In genomic region chr6:37665576-37665975, GRCm38 (mm10) we compare ENCODE assay signal across 19 mouse cellular contexts.
"Had no signal": no experiment of that assay in that cellular context is flagged by ENCODE, and none has a peak within 500 bp of the region (broad histone marks: within the 10 kb centered on the region; RNA-seq: fewer than 3 reads in every experiment).

No protein-coding gene starts in this region.

- H3K27ac ChIP-seq: intestine, embryonic 15.5 days; limb, embryonic 12.5 days; limb, embryonic 15.5 days; liver, embryonic 14.5 days; macrophage; midbrain, embryonic 12.5 days; midbrain, embryonic 15.5 days; neural tube, embryonic 12.5 days; neural tube, embryonic 15.5 days; stomach, embryonic 15.5 days had no signal

- H3K9ac ChIP-seq: intestine, embryonic 15.5 days; limb, embryonic 12.5 days; limb, embryonic 15.5 days; liver, embryonic 14.5 days; liver, postnatal 0 days; lung, embryonic 14.5 days; midbrain, embryonic 12.5 days; midbrain, embryonic 15.5 days; neural tube, embryonic 12.5 days; neural tube, embryonic 15.5 days; stomach, embryonic 15.5 days had no signal

- H3K36me3 ChIP-seq: intestine, embryonic 15.5 days; limb, embryonic 12.5 days; limb, embryonic 15.5 days; midbrain, embryonic 12.5 days; midbrain, embryonic 15.5 days; neural tube, embryonic 12.5 days; neural tube, embryonic 15.5 days; stomach, embryonic 15.5 days had no signal

- H3K27me3 ChIP-seq: intestine, embryonic 15.5 days; limb, embryonic 12.5 days; limb, embryonic 15.5 days; midbrain, embryonic 12.5 days; midbrain, embryonic 15.5 days; neural tube, embryonic 12.5 days; neural tube, embryonic 15.5 days; stomach, embryonic 15.5 days had no signal

- H3K9me3 ChIP-seq: intestine, embryonic 15.5 days; limb, embryonic 12.5 days; limb, embryonic 15.5 days; midbrain, embryonic 12.5 days; midbrain, embryonic 15.5 days; neural tube, embryonic 12.5 days; neural tube, embryonic 15.5 days; stomach, embryonic 15.5 days had no signal

- DNase-seq: left cerebral cortex, postnatal 4 days; liver, postnatal 0 days; lung, embryonic 14.5 days; retina, postnatal 1 day; right cerebral cortex, postnatal 25 days; spleen, adult 18-20 months; thymus, postnatal 25 days had no signal

- ATAC-seq: intestine, embryonic 15.5 days; liver, postnatal 0 days; lung, postnatal 0 days; midbrain, embryonic 15.5 days had no signal

- H3K4me2 ChIP-seq: intestine, embryonic 15.5 days; limb, embryonic 12.5 days; limb, embryonic 15.5 days; liver, embryonic 11.5 days; lung, embryonic 14.5 days; midbrain, embryonic 12.5 days; midbrain, embryonic 15.5 days; neural tube, embryonic 12.5 days; neural tube, embryonic 15.5 days; stomach, embryonic 15.5 days had no signal

- H3K4me1 ChIP-seq: intestine, embryonic 15.5 days; limb, embryonic 15.5 days; midbrain, embryonic 12.5 days; midbrain, embryonic 15.5 days; neural tube, embryonic 12.5 days; neural tube, embryonic 15.5 days; stomach, embryonic 15.5 days had no signal

- H3K4me3 ChIP-seq: intestine, embryonic 15.5 days; limb, embryonic 12.5 days; limb, embryonic 15.5 days; midbrain, embryonic 12.5 days; midbrain, embryonic 15.5 days; neural tube, embryonic 12.5 days; neural tube, embryonic 15.5 days; stomach, embryonic 15.5 days had no signal
